Mouse (Mus musculus): Measurements from ENCODE around the gene Slc2a9. TPM values are rescaled to one million over a fixed set of nuclear protein-coding genes. Genes with fewer than 3 reads are reported as not detected.

The Slc2a9 gene
- polyA plus RNA-seq, 1 experiment from 2014 or later = 0.80 TPM

- H3K27ac ChIP-seq = no peak overlapping the region
- H3K4me1 ChIP-seq (replicated peaks) = peaks cover 34% of the 10 kb centered on the region
- H3K36me3 ChIP-seq = no peaks in the 10 kb centered on the region
- no peaks in the 10 kb centered on the region for H3K27me3 ChIP-seq
- DNase-seq (no peak), ATAC-seq (ENCODE audit: low read depth) (no peak)
- no peak overlapping the region for H3K4me2 ChIP-seq
- no peak overlapping the region for H3K4me3 ChIP-seq (replicated peaks)
- WGBS (ENCODE audit: insufficient replicate concordance) = 39% methylated on average over 5 of the region's 5 CpGs
- H3K9me3 ChIP-seq (replicated peaks) = no peaks in the 10 kb centered on the region
- H3K9ac ChIP-seq = no peak overlapping the region
Measured at GRCm38 (mm10) chr5:38427757-38428156, 75.2 kb downstream of the Slc2a9 start.

GRCm38 (mm10) chr5:38425569-38425968 lies 77.4 kb downstream of the Slc2a9 start:
- peak; percentile 44 for DNase-seq
- H3K36me3 ChIP-seq = no peaks in the 10 kb centered on the region
- ATAC-seq (ENCODE audit: low read depth) = peak; percentile 96
- peak overlapping the region; percentile 23; the same call in 1 of the 2 replicates for H3K4me2 ChIP-seq
- H3K27ac ChIP-seq = peak overlapping the region; percentile 78
- no peaks in the 10 kb centered on the region for H3K9me3 ChIP-seq (replicated peaks)
- peaks cover 34% of the 10 kb centered on the region for H3K4me1 ChIP-seq (replicated peaks)
- H3K27me3 ChIP-seq = no peaks in the 10 kb centered on the region
- H3K9ac ChIP-seq = no peak overlapping the region
- 56% methylated on average over 6 of the region's 6 CpGs for WGBS (ENCODE audit: insufficient replicate concordance)
- H3K4me3 ChIP-seq (replicated peaks) = no peak overlapping the region

- Histone ChIP-seq H3K9me3 (replicated peaks) (no peaks in the 10 kb centered on the region), H3K9ac (no peak overlapping the region), H3K4me2 (no peak overlapping the region), H3K4me1 (replicated peaks) (peaks cover 28% of the 10 kb centered on the region), H3K27me3 (no peaks in the 10 kb centered on the region), H3K36me3 (no peaks in the 10 kb centered on the region), H3K27ac (no peak overlapping the region), H3K4me3 (replicated peaks) (no peak overlapping the region)
- no peak for ATAC-seq (ENCODE audit: low read depth)
- no peak for DNase-seq
- 44% methylated on average over 4 of the region's 4 CpGs for WGBS (ENCODE audit: insufficient replicate concordance)
Measured at GRCm38 (mm10) chr5:38422426-38422825, 80.5 kb downstream of the Slc2a9 start.

- Histone ChIP-seq H3K4me1 (replicated peaks) (0 out of 2 replicates have a peak, but pooled peaks cover 2% of the 10 kb centered on the region), H3K4me2 (no peak overlapping the region)
Measured at GRCm38 (mm10) chr5:38418799-38419198, 84.1 kb downstream of the Slc2a9 start.

GRCm38 (mm10) chr5:38403612-38404011 lies 99.3 kb downstream of the Slc2a9 start:
- H3K4me1 ChIP-seq (replicated peaks) = no peaks in the 10 kb centered on the region
- DNase-seq (no peak), ATAC-seq (ENCODE audit: low read depth) (no peak)
- WGBS (ENCODE audit: insufficient replicate concordance) = 50% methylated on average over 3 of the region's 3 CpGs
- H3K27me3 ChIP-seq = no peaks in the 10 kb centered on the region
- H3K36me3 ChIP-seq = no peaks in the 10 kb centered on the region
- H3K4me2 ChIP-seq = no peak overlapping the region
- no peak overlapping the region for H3K4me3 ChIP-seq (replicated peaks)
- no peak overlapping the region for H3K27ac ChIP-seq
- H3K9ac ChIP-seq = no peak overlapping the region
- no peaks in the 10 kb centered on the region for H3K9me3 ChIP-seq (replicated peaks)

More at GRCm38 (mm10) chr5:38418799-38419198, 84.1 kb downstream of the Slc2a9 start:
- Histone ChIP-seq H3K36me3 (no peaks in the 10 kb centered on the region), H3K9ac (no peak overlapping the region), H3K9me3 (replicated peaks) (no peaks in the 10 kb centered on the region), H3K4me3 (replicated peaks) (no peak overlapping the region), H3K27ac (no peak overlapping the region), H3K27me3 (no peaks in the 10 kb centered on the region)
- ATAC-seq (ENCODE audit: low read depth) = no peak
- no peak for DNase-seq
- whole genome bisulfite sequencing (ENCODE audit: insufficient replicate concordance) = 72% methylated on average over 6 of the region's 6 CpGs

- 69% methylated on average over 3 of the region's 3 CpGs for WGBS (ENCODE audit: insufficient replicate concordance)
- no peak for ATAC-seq (ENCODE audit: low read depth)
- Histone ChIP-seq H3K27me3 (no peaks in the 10 kb centered on the region), H3K9ac (no peak overlapping the region), H3K4me3 (replicated peaks) (no peak overlapping the region), H3K4me2 (no peak overlapping the region), H3K36me3 (no peaks in the 10 kb centered on the region), H3K27ac (no peak overlapping the region), H3K9me3 (replicated peaks) (no peaks in the 10 kb centered on the region), H3K4me1 (replicated peaks) (no peaks in the 10 kb centered on the region)
- no peak for DNase-seq
Measured at GRCm38 (mm10) chr5:38402288-38402687, 100.7 kb downstream of the Slc2a9 start.

GRCm38 (mm10) chr5:38388857-38389256 lies 114.1 kb downstream of the Slc2a9 start:
- Histone ChIP-seq H3K9ac (no peak overlapping the region), H3K27me3 (no peaks in the 10 kb centered on the region), H3K9me3 (replicated peaks) (no peaks in the 10 kb centered on the region), H3K4me3 (replicated peaks) (no peak overlapping the region), H3K36me3 (no peaks in the 10 kb centered on the region), H3K4me1 (replicated peaks) (no peaks in the 10 kb centered on the region), H3K27ac (no peak overlapping the region), H3K4me2 (no peak overlapping the region)
- DNase-seq (no peak), ATAC-seq (ENCODE audit: low read depth) (no peak)
- WGBS (ENCODE audit: insufficient replicate concordance) = 38% methylated on average over 2 of the region's 2 CpGs

GRCm38 (mm10) chr5:38388420-38388823 lies 114.5 kb downstream of the Slc2a9 start:
- no peak overlapping the region for H3K4me3 ChIP-seq (replicated peaks)
- H3K4me2 ChIP-seq = no peak overlapping the region
- WGBS (ENCODE audit: insufficient replicate concordance) = 55% methylated on average over 10 of the region's 10 CpGs
- ATAC-seq (ENCODE audit: low read depth) (no peak), DNase-seq (no peak)
- no peaks in the 10 kb centered on the region for H3K36me3 ChIP-seq
- no peaks in the 10 kb centered on the region for H3K9me3 ChIP-seq (replicated peaks)
- no peaks in the 10 kb centered on the region for H3K27me3 ChIP-seq
- H3K9ac ChIP-seq = no peak overlapping the region
- H3K27ac ChIP-seq = no peak overlapping the region
- H3K4me1 ChIP-seq (replicated peaks) = no peaks in the 10 kb centered on the region

GRCm38 (mm10) chr5:38379970-38380369 lies 123.0 kb downstream of the Slc2a9 start:
- Histone ChIP-seq H3K27me3 (no peaks in the 10 kb centered on the region), H3K4me1 (replicated peaks) (no peaks in the 10 kb centered on the region), H3K4me2 (no peak overlapping the region), H3K9ac (no peak overlapping the region), H3K9me3 (replicated peaks) (no peaks in the 10 kb centered on the region), H3K4me3 (replicated peaks) (no peak overlapping the region), H3K36me3 (no peaks in the 10 kb centered on the region), H3K27ac (no peak overlapping the region)
- ATAC-seq (ENCODE audit: low read depth) (no peak), DNase-seq (no peak)
- WGBS (ENCODE audit: insufficient replicate concordance) = 76% methylated on average over 5 of the region's 5 CpGs

- Histone ChIP-seq H3K4me1 (replicated peaks) (no peaks in the 10 kb centered on the region), H3K27me3 (no peaks in the 10 kb centered on the region), H3K4me3 (replicated peaks) (no peak overlapping the region), H3K27ac (no peak overlapping the region), H3K4me2 (no peak overlapping the region), H3K9me3 (replicated peaks) (no peaks in the 10 kb centered on the region), H3K36me3 (no peaks in the 10 kb centered on the region), H3K9ac (no peak overlapping the region)
- no peak for ATAC-seq (ENCODE audit: low read depth)
- WGBS (ENCODE audit: insufficient replicate concordance) = 34% methylated on average over 5 of the region's 5 CpGs
- DNase-seq = no peak
Measured at GRCm38 (mm10) chr5:38372369-38372768, 130.6 kb downstream of the Slc2a9 start.

GRCm38 (mm10) chr5:38371308-38371707 lies 131.6 kb downstream of the Slc2a9 start:
- Histone ChIP-seq H3K4me2 (no peak overlapping the region), H3K9ac (no peak overlapping the region), H3K4me1 (replicated peaks) (peaks cover 9% of the 10 kb centered on the region), H3K27ac (no peak overlapping the region), H3K36me3 (no peaks in the 10 kb centered on the region), H3K4me3 (replicated peaks) (no peak overlapping the region), H3K9me3 (replicated peaks) (no peaks in the 10 kb centered on the region), H3K27me3 (no peaks in the 10 kb centered on the region)
- no peak for ATAC-seq (ENCODE audit: low read depth)
- WGBS (ENCODE audit: insufficient replicate concordance) = 67% methylated on average over 1 of the region's 1 CpGs
- DNase-seq = no peak

- no peaks in the 10 kb centered on the region for H3K27me3 ChIP-seq
- H3K4me3 ChIP-seq (replicated peaks) = peak overlapping the region; percentile 30
- H3K4me1 ChIP-seq (replicated peaks) = peaks cover 11% of the 10 kb centered on the region
- no peak overlapping the region for H3K27ac ChIP-seq
- DNase-seq (peak; percentile 11), ATAC-seq (ENCODE audit: low read depth) (peak; percentile 63)
- H3K36me3 ChIP-seq = no peaks in the 10 kb centered on the region
- no peaks in the 10 kb centered on the region for H3K9me3 ChIP-seq (replicated peaks)
- peak overlapping the region; percentile 59 for H3K4me2 ChIP-seq
- WGBS (ENCODE audit: insufficient replicate concordance) = 13% methylated on average over 18 of the region's 18 CpGs
- no peak overlapping the region for H3K9ac ChIP-seq
Measured at GRCm38 (mm10) chr5:38366650-38367470, 136.1 kb downstream of the Slc2a9 start.
